Mouse (Mus musculus) liver, embryonic 12.5 days (tissue): ENCODE data around the gene Gm20671. TPM values are rescaled to one million over a fixed set of nuclear protein-coding genes. Genes with fewer than 3 reads are reported as not detected.
A peak's percentile ranks its signal among the peaks of the same experiment; 100 is the strongest.
"Not testable (repeated sequence)": the region's sequence is repeated elsewhere in the genome, so short reads cannot be mapped to it uniquely, and the experiment has no call there.

ENCODE experiments used
- ATAC-seq: fragments of 200-750 bp; cut with Nextera tagmentation; 2 replicates; pipeline ENCODE4 v1.8.0; 2017; ENCODE audit warnings: moderate number of reproducible peaks, mild to moderate bottlenecking, moderate library complexity
- H3K27ac ChIP-seq: fragments of 300-500 bp; sonication (generic); 2 replicates; pipeline ENCODE4 v1.5.1; 2016; ENCODE audit warnings: mild to moderate bottlenecking
- H3K27me3 ChIP-seq: fragments of 300-500 bp; sonication (generic); replicated peaks from 2 replicates; pipeline ENCODE4 v1.6.1; 2016; ENCODE audit warnings: mild to moderate bottlenecking, moderate library complexity
- H3K36me3 ChIP-seq: fragments of 300-500 bp; sonication (generic); 2 replicates; pipeline ENCODE4 v1.6.1; 2016; ENCODE audit warnings: mild to moderate bottlenecking, moderate library complexity
- H3K4me1 ChIP-seq: fragments of 300-500 bp; sonication (generic); 2 replicates; pipeline ENCODE4 v1.6.1; 2016
- H3K4me2 ChIP-seq: fragments of 300-500 bp; sonication (generic); 2 replicates; pipeline ENCODE4 v1.6.1; 2016; ENCODE audit warnings: mild to moderate bottlenecking, moderate library complexity
- H3K4me3 ChIP-seq: fragments of 300-500 bp; sonication (generic); 2 replicates; pipeline ENCODE4 v1.5.1; 2016; ENCODE audit warnings: mild to moderate bottlenecking, moderate library complexity
- H3K9ac ChIP-seq: fragments of 300-500 bp; sonication (generic); 2 replicates; pipeline ENCODE4 v1.6.1; 2016; ENCODE audit warnings: mild to moderate bottlenecking, moderate library complexity
- H3K9me3 ChIP-seq: fragments of 300-500 bp; sonication (generic); replicated peaks from 2 replicates; pipeline ENCODE4 v1.6.1; 2016; ENCODE audit warnings: mild to moderate bottlenecking, moderate library complexity
- WGBS: fragments of 180-500 bp; shearing (Covaris S2); methylation state at CpG from one replicate; pipeline ENCODE4 v1.1.7; 2016; ENCODE audit not compliant: insufficient replicate concordance; 5-methylcytosine and 5-hydroxymethylcytosine counted together
- polyA plus RNA-seq: library from polyadenylated mRNA; unstranded; fragments of >200 nt; fragmentation: Nextera tagmentation; extraction: Ambion mirVana; gene quantifications from 2 replicates; pipeline ENCODE4 v1.2.1, GENCODE M21; 2016

Gm20671 gene
- polyA plus RNA-seq, 1 experiment from 2014 or later, result not detected

DNA sequence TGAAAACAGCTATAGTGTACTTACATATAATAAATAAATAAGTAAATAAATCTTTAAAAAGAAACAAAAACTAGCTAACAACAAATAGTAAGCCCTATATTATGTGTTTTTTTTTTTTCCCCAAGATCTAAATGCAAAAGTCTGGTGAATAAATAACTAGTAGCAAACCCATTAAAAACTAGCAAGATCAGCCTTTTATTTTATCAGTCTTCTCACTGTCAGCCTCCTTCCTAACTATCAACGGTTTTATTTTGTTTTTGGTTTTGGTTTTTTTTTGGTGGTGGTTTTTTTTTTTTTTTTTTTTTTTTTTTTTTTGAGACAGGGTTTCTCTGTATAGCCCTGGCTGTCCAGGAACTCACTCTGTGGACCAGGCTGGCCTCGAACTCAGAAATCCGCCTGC lies 22.7 kb upstream of the Gm20671 start:
- H3K4me3 ChIP-seq, ATAC-seq, H3K9me3 ChIP-seq, H3K27me3 ChIP-seq, H3K9ac ChIP-seq: not testable (repeated sequence)
- Histone ChIP-seq H3K27ac (0 out of 2 replicates have a peak overlapping the region, but pooled peaks have one; percentile 48), H3K4me1 (peaks cover 48% of the 10 kb centered on the region), H3K36me3 (peaks cover 62% of the 10 kb centered on the region), H3K4me2 (0 out of 2 replicates have a peak overlapping the region, but pooled peaks have one; percentile 7)
- 74% methylated on average over 3 of the region's 3 CpGs for WGBS

GRCm38 (mm10) chr5:32849178-32849577 lies 22.3 kb upstream of the Gm20671 start:
- Histone ChIP-seq H3K27ac (0 out of 2 replicates have a peak overlapping the region, but pooled peaks have one; percentile 48), H3K4me2 (0 out of 2 replicates have a peak overlapping the region, but pooled peaks have one; percentile 7), H3K4me3 (no peak overlapping the region), H3K9ac (no peak overlapping the region), H3K4me1 (peaks cover 44% of the 10 kb centered on the region), H3K9me3 (0 out of 2 replicates have a peak, but pooled peaks cover 2% of the 10 kb centered on the region), H3K27me3 (no peaks in the 10 kb centered on the region), H3K36me3 (peaks cover 66% of the 10 kb centered on the region)
- peak; percentile 61; the same call in 1 of the 2 replicates for ATAC-seq
- WGBS, result 46% methylated on average over 3 of the region's 3 CpGs

DNA sequence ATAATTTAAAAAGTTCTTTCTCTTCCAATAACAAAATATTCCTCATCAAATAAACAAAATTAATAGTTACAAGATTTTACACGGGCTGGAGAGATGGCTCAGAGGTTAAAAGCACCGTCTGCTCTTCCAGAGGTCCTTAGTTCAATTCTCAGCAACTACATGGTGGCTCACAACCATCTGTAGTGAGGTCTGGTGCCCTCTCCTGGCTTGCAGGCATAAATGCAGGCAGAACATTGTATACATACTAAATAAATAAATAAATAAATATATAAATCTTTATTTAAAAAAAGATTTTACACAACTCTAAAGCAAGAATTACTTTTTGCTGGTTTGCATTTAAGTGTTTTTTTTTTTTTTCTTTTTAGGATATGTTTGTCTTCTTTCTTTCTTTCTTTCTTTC lies 13.1 kb upstream of the Gm20671 start:
- H3K4me1 ChIP-seq, result no peaks in the 10 kb centered on the region
- no peak for ATAC-seq
- H3K4me2 ChIP-seq, result no peak overlapping the region
- 86% methylated on average over 2 of the region's 2 CpGs for WGBS
- no peaks in the 10 kb centered on the region for H3K27me3 ChIP-seq
- H3K27ac ChIP-seq, result no peak overlapping the region
- H3K36me3 ChIP-seq, result peaks cover 98% of the 10 kb centered on the region
- no peaks in the 10 kb centered on the region for H3K9me3 ChIP-seq
- H3K4me3 ChIP-seq, result no peak overlapping the region
- H3K9ac ChIP-seq, result no peak overlapping the region

GRCm38 (mm10) chr5:32836976-32837375 lies 10.1 kb upstream of the Gm20671 start:
- no peak for ATAC-seq
- Histone ChIP-seq H3K9ac (no peak overlapping the region), H3K9me3 (no peaks in the 10 kb centered on the region), H3K4me2 (no peak overlapping the region), H3K36me3 (peaks cover 97% of the 10 kb centered on the region), H3K4me3 (no peak overlapping the region), H3K27me3 (no peaks in the 10 kb centered on the region), H3K27ac (no peak overlapping the region), H3K4me1 (no peaks in the 10 kb centered on the region)
- WGBS, result 88% methylated on average over 5 of the region's 5 CpGs

GRCm38 (mm10) chr5:32834497-32834896 lies 7.6 kb upstream of the Gm20671 start:
- Histone ChIP-seq H3K27me3 (no peaks in the 10 kb centered on the region), H3K4me3 (no peak overlapping the region), H3K4me1 (no peaks in the 10 kb centered on the region), H3K36me3 (peaks cover 97% of the 10 kb centered on the region), H3K4me2 (no peak overlapping the region), H3K9ac (no peak overlapping the region), H3K27ac (no peak overlapping the region), H3K9me3 (no peaks in the 10 kb centered on the region)
- peak; percentile 32; the same call in 1 of the 2 replicates for ATAC-seq
- 57% methylated on average over 1 of the region's 1 CpGs for WGBS

GRCm38 (mm10) chr5:32830054-32830453 lies 3.1 kb upstream of the Gm20671 start:
- H3K4me3 ChIP-seq, result no peak overlapping the region
- peaks cover 98% of the 10 kb centered on the region for H3K36me3 ChIP-seq
- 74% methylated on average over 2 of the region's 2 CpGs for WGBS
- H3K27ac ChIP-seq, result no peak overlapping the region
- H3K4me1 ChIP-seq, result no peaks in the 10 kb centered on the region
- H3K9me3 ChIP-seq, result no peaks in the 10 kb centered on the region
- no peak overlapping the region for H3K4me2 ChIP-seq
- no peak overlapping the region for H3K9ac ChIP-seq
- H3K27me3 ChIP-seq, result no peaks in the 10 kb centered on the region
- no peak for ATAC-seq

GRCm38 (mm10) chr5:32828766-32829165 lies 1.9 kb upstream of the Gm20671 start:
- not testable (repeated sequence) for H3K4me2 ChIP-seq, H3K9ac ChIP-seq, H3K27ac ChIP-seq, H3K4me3 ChIP-seq, H3K27me3 ChIP-seq, H3K4me1 ChIP-seq, H3K9me3 ChIP-seq, ATAC-seq
- WGBS, result 73% methylated on average over 1 of the region's 1 CpGs
- H3K36me3 ChIP-seq, result peaks cover 85% of the 10 kb centered on the region

DNA sequence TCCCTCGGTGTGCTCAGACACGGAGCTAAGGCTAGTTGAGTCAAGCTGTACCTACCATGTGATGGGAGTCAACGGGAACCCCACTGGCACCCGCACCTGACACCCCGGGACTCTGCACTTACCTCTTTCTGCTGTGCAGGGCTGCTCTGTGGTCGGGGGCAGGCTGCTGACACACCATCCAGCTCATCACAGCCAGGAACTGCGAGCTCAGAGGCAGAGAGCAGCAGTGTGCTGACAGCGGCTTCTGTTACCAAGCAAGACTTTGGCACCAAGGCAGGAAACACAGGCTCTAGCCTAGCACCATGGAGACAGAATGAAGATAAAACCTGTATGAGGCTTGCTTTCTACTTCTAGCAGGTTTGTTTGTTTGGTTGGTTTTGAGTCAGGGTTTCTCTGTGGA lies 6.4 kb downstream of the Gm20671 start:
- H3K9ac ChIP-seq, result no peak overlapping the region
- 91% methylated on average over 8 of the region's 8 CpGs for WGBS

DNA sequence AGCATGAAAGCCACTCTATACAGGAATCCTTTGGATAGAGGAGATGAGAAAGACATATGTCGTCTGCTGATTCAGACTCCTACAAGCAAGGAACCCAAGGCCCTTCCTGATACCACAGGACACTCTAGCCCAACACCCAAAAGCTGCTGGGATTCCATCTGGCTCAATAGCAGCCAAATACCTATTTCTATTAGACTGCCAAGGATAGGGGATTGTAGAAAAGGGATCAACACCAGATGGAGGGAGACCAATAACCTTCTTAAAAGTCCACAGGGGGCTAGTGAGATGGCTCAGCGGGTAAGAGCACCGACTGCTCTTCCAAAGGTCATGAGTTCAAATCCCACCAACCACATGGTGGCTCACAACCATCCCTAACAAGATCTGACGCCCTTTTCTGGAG lies 11.5 kb downstream of the Gm20671 start:
- no peaks in the 10 kb centered on the region for H3K4me1 ChIP-seq
- H3K27me3 ChIP-seq, result no peaks in the 10 kb centered on the region
- H3K36me3 ChIP-seq, result peaks cover 90% of the 10 kb centered on the region
- H3K9ac ChIP-seq, result no peak overlapping the region
- ATAC-seq, result no peak
- no peaks in the 10 kb centered on the region for H3K9me3 ChIP-seq
- no peak overlapping the region for H3K27ac ChIP-seq
- 89% methylated on average over 4 of the region's 4 CpGs for WGBS
- H3K4me2 ChIP-seq, result no peak overlapping the region
- no peak overlapping the region for H3K4me3 ChIP-seq

More for the DNA sequence above, 6.4 kb downstream of the Gm20671 start:
- H3K9me3 ChIP-seq, result no peaks in the 10 kb centered on the region
- peaks cover 80% of the 10 kb centered on the region for H3K36me3 ChIP-seq
- H3K4me3 ChIP-seq, result no peak overlapping the region
- no peaks in the 10 kb centered on the region for H3K4me1 ChIP-seq
- no peak for ATAC-seq
- H3K27me3 ChIP-seq, result no peaks in the 10 kb centered on the region
- H3K4me2 ChIP-seq, result no peak overlapping the region
- H3K27ac ChIP-seq, result no peak overlapping the region

DNA sequence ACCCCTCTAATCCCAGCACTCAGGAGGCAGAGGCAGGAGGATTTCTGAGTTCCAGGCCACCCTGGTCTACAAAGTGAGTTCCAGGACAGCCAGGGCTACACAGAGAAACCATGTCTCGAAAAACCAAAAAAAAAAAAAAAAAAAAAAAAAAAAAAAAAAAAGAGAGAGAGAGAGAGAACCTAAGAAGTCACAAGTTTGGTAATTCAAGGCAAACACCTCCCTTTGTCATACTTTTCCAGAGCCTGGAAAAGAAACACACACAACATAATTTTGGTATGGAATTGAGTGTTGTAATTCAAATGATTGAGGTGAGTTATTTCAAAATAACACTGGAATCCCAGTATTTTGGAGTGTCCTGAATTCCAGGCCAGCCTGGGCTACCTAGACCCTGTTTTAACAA lies 40.5 kb downstream of the Gm20671 start:
- Histone ChIP-seq H3K4me2 (peak overlapping the region; percentile 94; the same call in 1 of the 2 replicates), H3K4me1 (peaks cover 26% of the 10 kb centered on the region), H3K36me3 (peaks cover 37% of the 10 kb centered on the region)
- not testable (repeated sequence) for H3K9me3 ChIP-seq, H3K9ac ChIP-seq, H3K4me3 ChIP-seq, H3K27ac ChIP-seq, ATAC-seq, H3K27me3 ChIP-seq
- 70% methylated on average over 1 of the region's 1 CpGs for WGBS

DNA sequence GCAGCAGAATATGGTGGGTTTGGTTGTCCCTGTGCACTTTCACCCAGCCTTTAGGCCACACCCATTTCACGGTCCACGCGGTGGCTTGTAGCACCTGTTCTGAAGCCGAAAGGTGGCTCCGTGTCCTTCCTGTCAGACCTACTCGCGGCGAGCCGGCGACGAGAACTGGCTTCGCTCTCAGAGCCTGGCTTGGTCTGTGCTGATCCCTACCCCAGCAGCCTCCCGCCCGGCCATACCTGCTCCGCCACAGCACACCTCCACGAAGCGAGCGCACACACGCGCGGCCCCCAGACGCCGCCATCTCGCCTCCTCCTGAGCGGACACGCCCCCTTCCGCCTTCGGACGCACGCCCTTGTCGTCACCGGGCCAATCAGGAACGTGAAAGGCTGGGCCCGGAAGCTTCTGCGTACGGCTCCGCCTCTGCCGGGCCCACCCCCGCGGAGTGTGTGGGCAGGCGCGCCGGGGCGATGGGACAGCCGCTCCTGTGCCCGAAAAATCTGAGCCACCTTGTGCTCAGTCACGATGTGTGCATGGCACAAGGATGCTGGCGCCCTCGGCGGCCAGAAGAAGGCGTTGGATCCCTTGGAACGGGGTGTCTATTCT lies 41.5 kb downstream of the Gm20671 start, which contains the start of gene Pisd:
Gene Pisd (minus strand): TSS at position 334 of the 603 bp plus-strand sequence.
- peak; percentile 98 for ATAC-seq
- H3K9ac ChIP-seq, result peak within 1 kb of the TSS; percentile 76
- peak within 1 kb of the TSS; percentile 30; the same call in 1 of the 2 replicates for H3K27ac ChIP-seq
- no peaks in the 10 kb centered on the region for H3K27me3 ChIP-seq
- peak within 1 kb of the TSS; percentile 94 for H3K4me2 ChIP-seq
- H3K4me3 ChIP-seq, result peak within 1 kb of the TSS; percentile 88
- H3K36me3 ChIP-seq, result peaks cover 27% of the 10 kb centered on the region
- no peaks in the 10 kb centered on the region for H3K9me3 ChIP-seq
- WGBS, result under 1% methylated on average over 52 of the region's 52 CpGs
- peaks cover 33% of the 10 kb centered on the region for H3K4me1 ChIP-seq

DNA sequence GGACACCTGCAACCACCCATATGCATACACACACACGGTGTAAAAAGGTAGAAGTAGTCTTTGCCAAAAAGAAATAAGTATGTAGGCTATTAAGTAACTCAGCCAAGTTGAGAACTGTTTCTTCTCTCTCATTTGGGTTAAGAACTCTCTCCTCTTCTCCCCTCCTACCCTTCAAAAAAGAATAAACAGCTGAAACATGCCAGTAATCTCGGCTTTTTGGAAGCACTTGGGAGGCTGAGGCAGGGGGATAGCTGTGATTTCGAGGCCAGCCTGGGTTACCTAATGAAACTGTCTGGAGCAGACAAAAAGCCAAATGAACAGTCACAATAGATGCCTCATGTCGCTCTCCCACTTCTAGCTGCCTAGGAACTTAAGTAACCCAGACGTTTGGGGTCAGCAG lies 42.2 kb downstream of the Gm20671 start:
- no peak for ATAC-seq
- WGBS, result 18% methylated on average over 5 of the region's 5 CpGs
- Histone ChIP-seq H3K4me1 (peaks cover 33% of the 10 kb centered on the region), H3K9me3 (no peaks in the 10 kb centered on the region), H3K36me3 (peaks cover 20% of the 10 kb centered on the region), H3K9ac (peak overlapping the region; percentile 76), H3K27me3 (no peaks in the 10 kb centered on the region), H3K4me2 (peak overlapping the region; percentile 94), H3K27ac (peak overlapping the region; percentile 30; the same call in 1 of the 2 replicates), H3K4me3 (peak overlapping the region; percentile 88)
